Mouse (Mus musculus) kidney, embryonic 16.5 days (tissue): ENCODE results near the gene Poll. TPM values are rescaled to one million over a fixed set of nuclear protein-coding genes. Genes with fewer than 3 reads are reported as not detected.

Experiments
- ATAC-seq: fragments of 200-750 bp; cut with Nextera tagmentation; 2 replicates; pipeline ENCODE4 v1.8.0; 2017; ENCODE audit warnings: moderate TSS enrichment; ENCODE audit not compliant: low FRiP score, low TSS enrichment
- H3K27ac ChIP-seq: fragments of 300-500 bp; sonication (generic); 2 replicates; pipeline ENCODE4 v1.5.1; 2014; ENCODE audit warnings: low read length
- H3K27me3 ChIP-seq: fragments of 300-500 bp; sonication (generic); 2 replicates; pipeline ENCODE4 v1.6.1; 2014; ENCODE audit warnings: low read length, control low read depth, mixed read lengths; ENCODE audit not compliant: insufficient read depth
- H3K36me3 ChIP-seq: fragments of 300-500 bp; sonication (generic); 2 replicates; pipeline ENCODE4 v1.6.1; 2014; ENCODE audit warnings: low read length, control low read depth, mixed read lengths; ENCODE audit not compliant: insufficient read depth
- H3K4me1 ChIP-seq: fragments of 300-500 bp; sonication (generic); 2 replicates; pipeline ENCODE4 v1.6.1; 2014; ENCODE audit warnings: low read length, control low read depth, mixed read lengths; ENCODE audit not compliant: insufficient read depth
- H3K4me2 ChIP-seq: fragments of 300-500 bp; sonication (generic); replicated peaks from 2 replicates; pipeline ENCODE4 v1.6.1; 2014; ENCODE audit warnings: low read depth, low read length
- H3K4me3 ChIP-seq: fragments of 300-500 bp; sonication (generic); 2 replicates; pipeline ENCODE4 v1.5.1; 2014; ENCODE audit warnings: mild to moderate bottlenecking, low read length
- H3K9ac ChIP-seq: fragments of 300-500 bp; sonication (generic); replicated peaks from 2 replicates; pipeline ENCODE4 v1.6.1; 2014; ENCODE audit warnings: low read length
- H3K9me3 ChIP-seq: fragments of 300-500 bp; sonication (generic); 2 replicates; pipeline ENCODE4 v1.6.1; 2016; ENCODE audit warnings: low read length, control low read depth
- WGBS: fragments of 180-500 bp; shearing (Covaris S2); extraction: QIAGEN DNeasy Blood & Tissue Kit; methylation state at CpG from one replicate; pipeline ENCODE4 v1.1.7; 2014; 5-methylcytosine and 5-hydroxymethylcytosine counted together
- polyA plus RNA-seq: library from polyadenylated mRNA; unstranded; fragments of >200 nt; fragmentation: Nextera tagmentation; extraction: Ambion mirVana; gene quantifications from 2 replicates; pipeline ENCODE4 v1.2.1, GENCODE M21; 2015

The Poll gene
- polyA plus RNA-seq = 20.4 and 21.9 TPM in 2 replicates

DNA sequence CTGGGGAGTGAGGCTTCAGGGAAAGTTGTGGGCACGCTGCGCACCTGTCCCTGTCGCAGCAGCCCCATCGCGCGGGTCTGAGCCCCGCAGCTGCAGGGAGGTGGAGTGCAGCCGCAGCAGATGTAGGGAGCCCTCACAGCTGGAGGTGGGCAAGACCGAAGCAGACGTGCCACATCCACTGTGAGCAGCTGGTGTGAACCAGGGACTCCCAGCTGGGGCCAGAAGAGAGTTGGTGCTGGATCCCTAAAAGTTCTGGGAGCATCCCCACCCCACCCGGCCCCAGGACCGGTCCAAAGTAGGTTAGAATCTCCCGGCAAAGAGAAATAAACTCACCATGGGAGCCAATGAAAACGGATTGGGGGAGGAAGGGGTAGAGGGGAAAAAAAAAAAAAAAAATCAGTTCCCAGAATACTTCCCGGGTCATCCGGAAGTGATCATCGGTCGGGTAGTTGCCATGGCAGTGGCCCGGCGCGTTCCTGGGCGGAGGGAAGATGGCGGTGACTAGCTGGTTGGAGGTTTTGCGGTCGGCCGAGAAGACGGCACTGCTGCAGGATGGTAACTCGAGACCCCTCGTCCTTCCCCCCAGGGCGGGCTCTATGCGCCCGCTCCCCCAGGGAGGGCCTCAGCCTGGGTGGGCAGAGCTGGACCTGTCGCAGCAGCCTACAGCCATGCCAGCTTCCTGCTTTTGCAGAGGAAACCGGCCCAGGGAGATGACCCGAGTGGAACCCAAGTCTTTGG lies at the start of gene Poll, which contains the start of gene Gm17018:
Poll (minus strand) TSS at position 379 of the 738 bp plus-strand sequence.
Gm17018 (plus strand) TSS at position 463 of the 738 bp plus-strand sequence.
- Histone ChIP-seq H3K36me3 (peaks cover 9% of the 10 kb centered on the region), H3K4me1 (peaks cover 16% of the 10 kb centered on the region), H3K27me3 (no peaks in the 10 kb centered on the region), H3K4me3 (peak within 1 kb of the TSS; percentile 84), H3K27ac (peak within 1 kb of the TSS; percentile 51), H3K9ac (peak within 1 kb of the TSS; percentile 72), H3K4me2 (peak within 1 kb of the TSS; percentile 70), H3K9me3 (no peaks in the 10 kb centered on the region)
- WGBS = 0% methylated on average over 35 of the region's 35 CpGs
- ATAC-seq = peak; percentile 88

DNA sequence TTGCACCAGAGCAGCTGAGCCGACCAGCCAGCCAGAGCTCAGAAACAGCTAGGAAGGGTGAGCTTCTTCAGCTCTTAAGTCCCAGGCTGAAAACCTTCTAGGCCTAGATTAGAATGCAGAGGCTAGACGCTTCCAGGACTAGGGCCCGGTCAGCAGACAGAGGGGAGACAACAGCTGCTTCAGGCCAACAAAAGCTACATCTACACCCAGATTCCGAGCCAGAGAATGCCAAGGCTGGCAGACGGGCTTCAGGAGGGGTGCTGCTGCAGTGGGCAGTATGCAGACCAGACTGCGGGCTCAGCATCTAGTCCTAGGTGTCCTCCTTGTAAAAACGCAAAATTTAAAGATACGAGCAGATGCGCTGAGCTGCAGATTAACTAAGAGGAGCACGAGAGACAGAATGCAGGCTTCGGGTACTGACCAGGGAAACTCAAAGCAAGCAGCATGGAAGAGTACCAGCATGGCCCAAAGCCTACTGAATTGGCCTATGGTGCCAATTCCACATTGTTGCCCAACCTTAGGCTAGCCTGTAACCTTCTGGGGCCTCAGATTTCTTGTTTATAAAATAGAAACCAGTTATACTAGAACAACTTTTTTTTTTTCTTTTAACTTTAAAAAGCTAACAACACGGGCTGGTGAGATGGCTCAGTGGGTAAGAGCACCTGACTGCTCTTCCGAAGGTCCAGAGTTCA lies 48.5 kb upstream of the Poll start:
- H3K4me1 ChIP-seq = no peaks in the 10 kb centered on the region
- 89% methylated on average over 13 of the region's 13 CpGs for WGBS
- no peak overlapping the region for H3K4me3 ChIP-seq
- H3K9me3 ChIP-seq = no peaks in the 10 kb centered on the region
- no peak overlapping the region for H3K27ac ChIP-seq
- H3K4me2 ChIP-seq = no peak overlapping the region
- ATAC-seq = no peak
- no peaks in the 10 kb centered on the region for H3K36me3 ChIP-seq
- H3K27me3 ChIP-seq = no peaks in the 10 kb centered on the region
- H3K9ac ChIP-seq = no peak overlapping the region

DNA sequence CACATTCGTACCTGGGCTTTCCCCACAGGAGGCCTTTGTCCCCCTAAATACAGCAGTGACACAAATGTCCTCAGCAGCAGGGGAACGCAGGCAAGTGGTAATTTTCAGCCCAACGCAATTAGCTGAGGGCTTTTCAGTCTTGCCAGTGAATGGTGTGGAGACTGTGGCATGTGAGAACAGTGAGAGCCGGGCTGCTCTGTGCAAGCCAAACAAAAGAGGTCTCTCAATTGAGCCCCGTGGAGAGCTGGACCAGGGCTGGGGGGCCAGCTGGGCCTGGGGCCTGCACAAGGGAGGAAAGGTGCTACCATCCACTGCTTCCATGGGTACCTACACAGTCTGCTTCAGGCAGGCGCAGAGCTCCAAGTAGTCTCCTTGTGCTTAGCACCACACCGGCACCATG lies 47.1 kb upstream of the Poll start:
- Histone ChIP-seq H3K4me1 (no peaks in the 10 kb centered on the region), H3K36me3 (no peaks in the 10 kb centered on the region), H3K9ac (no peak overlapping the region), H3K4me3 (no peak overlapping the region), H3K27me3 (no peaks in the 10 kb centered on the region), H3K27ac (no peak overlapping the region), H3K9me3 (no peaks in the 10 kb centered on the region), H3K4me2 (no peak overlapping the region)
- ATAC-seq = no peak
- 50% methylated on average over 7 of the region's 7 CpGs for WGBS

DNA sequence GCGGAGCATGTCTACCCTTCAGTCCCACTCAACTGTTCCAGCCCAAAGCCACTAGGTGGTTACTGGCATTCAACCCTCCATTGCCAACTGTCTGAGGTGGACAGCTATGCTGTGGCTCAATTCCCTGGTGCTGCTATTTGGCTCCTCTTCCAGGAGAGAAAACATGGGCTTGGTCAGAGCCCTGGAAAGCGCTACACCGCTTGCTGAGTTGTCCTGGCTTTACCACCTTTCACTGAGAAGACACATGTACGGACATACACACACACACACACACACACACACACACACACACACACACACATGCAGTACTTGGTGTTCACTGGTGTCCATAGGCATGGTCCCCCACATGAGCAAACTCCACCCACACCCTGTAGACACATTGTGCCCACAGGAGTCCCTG lies 46.4 kb upstream of the Poll start:
- 89% methylated on average over 4 of the region's 4 CpGs for WGBS
- peaks cover 2% of the 10 kb centered on the region; the same call in 1 of the 2 replicates for H3K36me3 ChIP-seq
- H3K27me3 ChIP-seq = no peaks in the 10 kb centered on the region
- no peak overlapping the region for H3K4me3 ChIP-seq
- no peak for ATAC-seq
- H3K27ac ChIP-seq = no peak overlapping the region
- no peaks in the 10 kb centered on the region for H3K4me1 ChIP-seq
- no peaks in the 10 kb centered on the region for H3K9me3 ChIP-seq
- H3K4me2 ChIP-seq = no peak overlapping the region
- H3K9ac ChIP-seq = no peak overlapping the region

DNA sequence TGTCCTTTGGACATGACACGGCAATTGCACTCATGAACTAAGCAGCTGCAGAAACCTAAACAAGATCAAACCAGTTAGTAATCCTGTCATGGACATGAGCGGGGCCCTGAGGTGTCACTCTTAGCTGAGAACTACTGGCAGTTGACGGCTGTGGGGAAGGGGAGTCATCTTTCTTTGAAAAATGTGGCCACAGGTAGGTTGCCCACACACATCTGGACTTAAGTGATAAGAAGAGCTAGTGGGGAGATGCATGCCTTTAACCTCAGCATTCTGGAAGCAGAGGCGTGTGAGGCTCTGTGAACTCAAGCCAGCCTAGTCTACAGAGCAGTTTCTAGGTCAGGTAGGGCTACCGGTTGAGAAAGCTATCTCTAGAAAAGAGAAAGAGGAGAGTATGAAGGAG lies 42.3 kb upstream of the Poll start:
- no peaks in the 10 kb centered on the region for H3K9me3 ChIP-seq
- no peak overlapping the region for H3K27ac ChIP-seq
- peaks cover 7% of the 10 kb centered on the region; the same call in 1 of the 2 replicates for H3K36me3 ChIP-seq
- H3K27me3 ChIP-seq = no peaks in the 10 kb centered on the region
- H3K4me2 ChIP-seq = no peak overlapping the region
- H3K9ac ChIP-seq = no peak overlapping the region
- H3K4me3 ChIP-seq = no peak overlapping the region
- H3K4me1 ChIP-seq = no peaks in the 10 kb centered on the region
- ATAC-seq = no peak
- 89% methylated on average over 5 of the region's 5 CpGs for WGBS

DNA sequence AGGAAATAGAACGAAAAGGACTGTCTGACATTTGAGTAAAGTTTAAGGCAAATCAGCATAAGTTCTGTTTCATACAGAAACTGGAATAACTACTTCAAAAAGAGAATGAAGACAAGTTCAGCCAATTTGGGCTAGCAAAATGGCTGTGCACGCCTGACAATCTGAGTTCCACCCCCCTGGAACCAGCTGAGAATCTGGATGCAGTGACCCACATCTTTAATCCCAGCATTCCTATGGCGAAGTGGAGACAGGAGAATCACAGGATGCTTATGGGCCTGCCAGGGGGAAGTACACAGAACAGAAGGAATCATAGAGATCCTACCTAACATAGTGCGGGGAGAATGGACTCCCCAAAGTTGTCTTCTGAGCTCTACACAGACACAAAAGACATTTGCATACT lies 36.8 kb upstream of the Poll start:
- Histone ChIP-seq H3K27me3 (no peaks in the 10 kb centered on the region), H3K9me3 (no peaks in the 10 kb centered on the region), H3K9ac (no peak overlapping the region), H3K4me1 (peaks cover 4% of the 10 kb centered on the region; the same call in 1 of the 2 replicates), H3K4me3 (no peak overlapping the region), H3K27ac (no peak overlapping the region), H3K4me2 (no peak overlapping the region), H3K36me3 (peaks cover 7% of the 10 kb centered on the region)
- WGBS = 78% methylated on average over 4 of the region's 4 CpGs
- ATAC-seq = no peak

DNA sequence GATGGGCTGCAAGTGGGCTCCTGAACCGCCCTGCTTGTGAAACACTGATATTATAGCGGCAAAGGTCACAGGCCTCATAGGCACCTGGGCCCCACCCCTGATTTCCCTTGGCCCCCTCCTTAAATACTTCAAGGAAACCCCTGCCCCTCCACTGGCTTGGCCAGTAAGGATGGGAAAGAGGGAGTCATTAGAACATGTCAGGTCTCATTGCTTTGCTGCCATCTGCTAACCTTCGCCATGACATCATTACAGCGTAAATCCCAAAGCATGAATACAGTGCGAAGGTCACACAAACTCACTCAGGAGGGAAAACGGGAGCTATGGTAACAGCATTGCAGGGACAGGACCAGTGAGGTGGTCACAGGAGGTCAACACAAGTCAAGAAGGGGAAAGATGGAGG lies 36.1 kb upstream of the Poll start:
- Histone ChIP-seq H3K27ac (no peak overlapping the region), H3K4me3 (no peak overlapping the region), H3K4me2 (no peak overlapping the region), H3K36me3 (peaks cover 4% of the 10 kb centered on the region; the same call in 1 of the 2 replicates), H3K4me1 (peaks cover 9% of the 10 kb centered on the region; the same call in 1 of the 2 replicates), H3K9ac (no peak overlapping the region), H3K9me3 (no peaks in the 10 kb centered on the region), H3K27me3 (no peaks in the 10 kb centered on the region)
- 78% methylated on average over 6 of the region's 6 CpGs for WGBS
- ATAC-seq = no peak

DNA sequence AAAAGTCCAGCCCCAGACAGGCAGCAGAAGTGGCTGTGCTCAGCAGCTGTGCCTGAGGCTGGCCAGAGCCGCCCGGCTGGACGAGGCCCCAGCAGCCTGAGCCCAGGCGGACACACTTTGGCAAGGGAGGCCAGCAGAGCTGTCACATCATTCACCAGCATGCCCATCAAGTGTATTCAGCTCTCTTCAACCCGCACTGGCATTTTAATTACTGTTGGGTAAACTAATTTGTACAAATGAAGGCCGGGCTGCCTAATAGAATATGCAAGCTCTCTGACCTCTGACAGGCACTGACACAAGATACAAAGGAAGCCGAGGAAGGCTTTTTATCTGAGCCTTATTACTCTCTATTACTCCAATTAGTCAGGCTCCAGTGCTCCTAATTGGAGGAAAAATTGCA lies 35.7 kb upstream of the Poll start:
- 49% methylated on average over 7 of the region's 7 CpGs for WGBS
- Histone ChIP-seq H3K4me2 (no peak overlapping the region), H3K9me3 (no peaks in the 10 kb centered on the region), H3K27ac (no peak overlapping the region), H3K9ac (no peak overlapping the region), H3K36me3 (peaks cover 4% of the 10 kb centered on the region; the same call in 1 of the 2 replicates), H3K4me3 (no peak overlapping the region), H3K4me1 (peaks cover 10% of the 10 kb centered on the region; the same call in 1 of the 2 replicates), H3K27me3 (no peaks in the 10 kb centered on the region)
- no peak for ATAC-seq

DNA sequence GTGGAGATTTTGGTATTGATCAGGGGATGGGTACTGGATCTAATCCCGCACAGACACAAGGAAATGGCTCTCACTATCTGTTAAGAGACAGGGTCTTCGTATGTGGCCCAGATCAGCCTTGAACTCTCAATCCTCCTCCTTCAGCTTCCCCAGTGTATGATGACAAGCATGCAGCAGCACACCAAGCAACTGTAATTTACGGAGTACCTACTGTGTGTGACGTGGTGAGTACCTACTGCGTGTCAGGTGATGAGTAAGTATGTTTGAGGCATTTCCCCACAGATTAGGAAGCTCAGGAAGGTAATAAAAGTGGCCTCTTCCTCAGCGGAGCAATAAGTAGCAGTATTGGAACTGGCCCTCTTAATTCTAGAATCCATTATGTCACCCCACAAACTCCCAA lies 35.1 kb upstream of the Poll start:
- ATAC-seq = no peak
- Histone ChIP-seq H3K4me1 (peaks cover 10% of the 10 kb centered on the region; the same call in 1 of the 2 replicates), H3K36me3 (peaks cover 4% of the 10 kb centered on the region; the same call in 1 of the 2 replicates), H3K9ac (no peak overlapping the region), H3K4me3 (no peak overlapping the region), H3K9me3 (no peaks in the 10 kb centered on the region), H3K27me3 (no peaks in the 10 kb centered on the region), H3K27ac (no peak overlapping the region), H3K4me2 (no peak overlapping the region)
- 88% methylated on average over 6 of the region's 6 CpGs for WGBS

DNA sequence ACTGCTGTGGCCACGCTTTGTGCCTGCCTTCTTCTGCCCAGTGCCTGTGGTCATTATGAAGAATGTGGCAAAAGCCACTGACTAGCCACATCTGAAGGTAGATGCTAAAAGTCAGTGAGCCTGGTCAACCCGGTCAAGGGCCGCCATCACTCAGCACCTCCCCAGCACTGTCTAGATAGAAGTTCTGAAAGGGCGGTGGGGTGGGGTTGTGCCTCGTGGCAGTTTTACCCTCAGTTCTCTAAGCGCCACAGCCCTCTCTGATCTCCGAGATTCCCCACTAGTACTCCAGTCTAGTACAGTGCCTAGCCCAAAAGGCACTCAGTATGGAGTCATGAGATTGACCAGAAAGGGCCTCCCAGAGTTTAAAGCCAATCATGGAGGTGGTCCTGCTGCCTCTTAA lies 33.7 kb upstream of the Poll start:
- H3K4me3 ChIP-seq = no peak overlapping the region
- H3K4me2 ChIP-seq = no peak overlapping the region
- 82% methylated on average over 7 of the region's 7 CpGs for WGBS
- ATAC-seq = no peak
- no peak overlapping the region for H3K9ac ChIP-seq
- H3K36me3 ChIP-seq = no peaks in the 10 kb centered on the region; the same call in 1 of the 2 replicates
- H3K4me1 ChIP-seq = peaks cover 10% of the 10 kb centered on the region; the same call in 1 of the 2 replicates
- no peaks in the 10 kb centered on the region for H3K27me3 ChIP-seq
- no peaks in the 10 kb centered on the region for H3K9me3 ChIP-seq
- H3K27ac ChIP-seq = no peak overlapping the region
